Comparison of ENCODE assay signal across 10 mouse cellular contexts in genomic region chr15:89547321-89547720, GRCm38 (mm10). TPM values are rescaled to one million over a fixed set of nuclear protein-coding genes. Genes with fewer than 3 reads are reported as not detected.
DNase-seq lines count a peak whose midpoint lies in the region; ATAC-seq and TF ChIP-seq lines count a peak whose summit lies in the region.
"Had no signal": no experiment of that assay in that cellular context is flagged by ENCODE, and none has a peak within 500 bp of the region (broad histone marks: within the 10 kb centered on the region; RNA-seq: fewer than 3 reads in every experiment).

No protein-coding gene starts in this region.

- WGBS in heart, postnatal 0 days = 50% methylated on average over 8 of the region's 8 CpGs
- 44% methylated on average over 8 of the region's 8 CpGs for WGBS in embryonic facial prominence, embryonic 12.5 days
- WGBS in forebrain, embryonic 16.5 days = 51% methylated on average over 8 of the region's 8 CpGs
- WGBS in limb, embryonic 15.5 days = 70% methylated on average over 8 of the region's 8 CpGs

- TF ChIP-seq EP300 in heart, postnatal 0 days (IDR thresholded peaks at IDR 0.05; ENCODE audit: low read depth) = no peak

- no peak for TF ChIP-seq CTCF in heart, postnatal 0 days (IDR thresholded peaks at IDR 0.05; ENCODE audit: low read depth)

- peak overlapping the region; percentile 65 for H3K4me2 ChIP-seq in heart, postnatal 0 days (ENCODE audit: low read depth, low read length)
- H3K4me2 ChIP-seq in embryonic facial prominence, embryonic 12.5 days (replicated peaks) = peak overlapping the region; percentile 54
- peak overlapping the region; percentile 55 for H3K4me2 ChIP-seq in forebrain, embryonic 16.5 days (ENCODE audit: low read length)
- H3K4me2 ChIP-seq in limb, embryonic 15.5 days = peak overlapping the region; percentile 48

- DNase-seq in heart, postnatal 0 days (ENCODE audit: low spot score) = no peak
- no peak for DNase-seq in heart, adult 11 months
- DNase-seq in layer of hippocampus, adult 18-20 months (ENCODE audit: low spot score in 2 of 2) = no peak
- DNase-seq: lung, adult 18-20 months had no signal

- H3K9ac ChIP-seq in heart, postnatal 0 days (replicated peaks; ENCODE audit: low read depth, low read length) = peak overlapping the region; percentile 30; the same call in 1 of the 2 replicates
- H3K9ac ChIP-seq in embryonic facial prominence, embryonic 12.5 days = peak overlapping the region; percentile 12; the same call in 1 of the 2 replicates
- no peak overlapping the region for H3K9ac ChIP-seq in forebrain, embryonic 16.5 days (replicated peaks; ENCODE audit: low read depth, low read length)
- H3K9ac ChIP-seq in limb, embryonic 15.5 days = no peak overlapping the region

- H3K4me1 ChIP-seq in heart, postnatal 0 days (ENCODE audit: control insufficient read depth, insufficient read depth) = peaks cover 3% of the 10 kb centered on the region; the same call in 1 of the 2 replicates
- H3K4me1 ChIP-seq in embryonic facial prominence, embryonic 12.5 days = peaks cover 10% of the 10 kb centered on the region
- H3K4me1 ChIP-seq in forebrain, embryonic 16.5 days (replicated peaks; ENCODE audit: control insufficient read depth, insufficient read depth, low read length) = peaks cover 17% of the 10 kb centered on the region
- peaks cover 8% of the 10 kb centered on the region for H3K4me1 ChIP-seq in limb, embryonic 15.5 days

- no peak for ATAC-seq in heart, postnatal 0 days (ENCODE audit: insufficient read depth, low read depth)
- no peak for ATAC-seq in embryonic facial prominence, embryonic 12.5 days (ENCODE audit: insufficient number of reproducible peaks, insufficient read depth, low FRiP score, low TSS enrichment)
- 0 out of 2 replicates have a peak, but pooled peaks have one; percentile 1 for ATAC-seq in forebrain, embryonic 16.5 days
- no peak for ATAC-seq in limb, embryonic 15.5 days (ENCODE audit: insufficient number of reproducible peaks, low FRiP score, low TSS enrichment, low read depth)
- ATAC-seq in megakaryocyte, adult 5-6 weeks (ENCODE audit: poor library complexity, severe bottlenecking) = no peak

- peak overlapping the region; percentile 48; the same call in 1 of the 2 replicates for H3K4me3 ChIP-seq in heart, postnatal 0 days (ENCODE audit: low read depth, low read length)
- H3K4me3 ChIP-seq in embryonic facial prominence, embryonic 12.5 days = peak overlapping the region; percentile 27
- peak overlapping the region; percentile 39 for H3K4me3 ChIP-seq in forebrain, embryonic 16.5 days (replicated peaks; ENCODE audit: low read length)
- H3K4me3 ChIP-seq in limb, embryonic 15.5 days = peak overlapping the region; percentile 33

- H3K27ac ChIP-seq in heart, postnatal 0 days (ENCODE audit: low read depth) = no peak overlapping the region
- no peak overlapping the region for H3K27ac ChIP-seq in embryonic facial prominence, embryonic 12.5 days
- no peak overlapping the region for H3K27ac ChIP-seq in forebrain, embryonic 16.5 days (ENCODE audit: low read length)
- H3K27ac ChIP-seq in limb, embryonic 15.5 days = no peak overlapping the region

- H3K27me3 ChIP-seq in heart, postnatal 0 days (ENCODE audit: control insufficient read depth, insufficient read depth, low read length) = peaks cover 36% of the 10 kb centered on the region
- peaks cover 32% of the 10 kb centered on the region for H3K27me3 ChIP-seq in embryonic facial prominence, embryonic 12.5 days
- H3K27me3 ChIP-seq in forebrain, embryonic 16.5 days (replicated peaks; ENCODE audit: control insufficient read depth, insufficient read depth, low read length) = no peaks in the 10 kb centered on the region
- peaks cover 31% of the 10 kb centered on the region for H3K27me3 ChIP-seq in limb, embryonic 15.5 days

- no peaks in the 10 kb centered on the region for H3K9me3 ChIP-seq in heart, postnatal 0 days (replicated peaks; ENCODE audit: control insufficient read depth, low read length)
- no peaks in the 10 kb centered on the region for H3K9me3 ChIP-seq in embryonic facial prominence, embryonic 12.5 days
- no peaks in the 10 kb centered on the region for H3K9me3 ChIP-seq in forebrain, embryonic 16.5 days (ENCODE audit: control insufficient read depth, low read length)
- no peaks in the 10 kb centered on the region for H3K9me3 ChIP-seq in limb, embryonic 15.5 days

- H3K36me3 ChIP-seq in heart, postnatal 0 days (replicated peaks; ENCODE audit: control insufficient read depth, insufficient read depth, low read length) = peaks cover 17% of the 10 kb centered on the region; the same call in 1 of the 2 replicates
- H3K36me3 ChIP-seq in embryonic facial prominence, embryonic 12.5 days = peaks cover 46% of the 10 kb centered on the region
- H3K36me3 ChIP-seq in forebrain, embryonic 16.5 days (ENCODE audit: control insufficient read depth, insufficient read depth) = peaks cover 2% of the 10 kb centered on the region; the same call in 1 of the 2 replicates
- H3K36me3 ChIP-seq in limb, embryonic 15.5 days = peaks cover 38% of the 10 kb centered on the region
- H3K36me3 ChIP-seq: G1E had no signal

RNA-seq across cellular contexts. Expression of gene Acr, which starts 20.8 kb away (rescaled TPM):
- not detected in 2 replicates for total RNA-seq in heart, postnatal 0 days (2014; rRNA removed; ENCODE audit: low replicate concordance)
- polyA plus RNA-seq in heart, postnatal 0 days (2015; fragmentation: Nextera tagmentation; extraction: Ambion mirVana) = 0.23 TPM in 1 of 2 replicates, not detected in the other
- 0.23 and 0.41 TPM in 2 replicates for polyA plus RNA-seq in embryonic facial prominence, embryonic 12.5 days (2016; fragmentation: Nextera tagmentation; extraction: Ambion mirVana)
- polyA plus RNA-seq in forebrain, embryonic 16.5 days (2015; fragmentation: Nextera tagmentation; extraction: Ambion mirVana) = 0.92 and 2.3 TPM in 2 replicates
- polyA plus RNA-seq in limb, embryonic 15.5 days (2015; fragmentation: Nextera tagmentation; extraction: Ambion mirVana) = 0.22 TPM in 1 of 2 replicates, not detected in the other
- not detected in 2 replicates for total RNA-seq in megakaryocyte, adult 5-6 weeks (2015)
- not detected in 2 replicates for total RNA-seq in megakaryocyte, adult 5-6 weeks (2017)
- total RNA-seq in layer of hippocampus, adult 18-20 months (2021) = 1 to 10 TPM in 1 of 2 experiments, under 1 TPM in 1; 0.66 to 1.0 TPM
- total RNA-seq: G1E; hematopoietic stem cell, adult 5-6 weeks had no signal
- polyA plus RNA-seq: G1E had no signal

RNA-seq across cellular contexts. Expression of gene Rabl2, which starts 44.4 kb away (rescaled TPM):
- 9.6 and 12.7 TPM in 2 replicates for total RNA-seq in heart, postnatal 0 days (2014; rRNA removed; ENCODE audit: low replicate concordance)
- polyA plus RNA-seq in heart, postnatal 0 days (2015; fragmentation: Nextera tagmentation; extraction: Ambion mirVana) = 9.2 and 10.3 TPM in 2 replicates
- 51.4 and 52.0 TPM in 2 replicates for polyA plus RNA-seq in embryonic facial prominence, embryonic 12.5 days (2016; fragmentation: Nextera tagmentation; extraction: Ambion mirVana)
- polyA plus RNA-seq in forebrain, embryonic 16.5 days (2015; fragmentation: Nextera tagmentation; extraction: Ambion mirVana) = 53.6 and 64.4 TPM in 2 replicates
- 38.0 and 38.4 TPM in 2 replicates for polyA plus RNA-seq in limb, embryonic 15.5 days (2015; fragmentation: Nextera tagmentation; extraction: Ambion mirVana)
- total RNA-seq in megakaryocyte, adult 5-6 weeks (2015) = 2.7 and 5.0 TPM in 2 replicates
- total RNA-seq in megakaryocyte, adult 5-6 weeks (2017) = 1.1 and 1.6 TPM in 2 replicates
- total RNA-seq in layer of hippocampus, adult 18-20 months (2021) = 10 to 100 TPM; 25.9 to 28.6 TPM

RNA-seq across cellular contexts. Expression of gene Shank3, which starts 47.9 kb away (rescaled TPM):
- total RNA-seq in heart, postnatal 0 days (2014; rRNA removed; ENCODE audit: low replicate concordance) = 17.1 and 26.5 TPM in 2 replicates
- polyA plus RNA-seq in heart, postnatal 0 days (2015; fragmentation: Nextera tagmentation; extraction: Ambion mirVana) = 0.81 and 1.1 TPM in 2 replicates
- 3.0 and 4.7 TPM in 2 replicates for polyA plus RNA-seq in embryonic facial prominence, embryonic 12.5 days (2016; fragmentation: Nextera tagmentation; extraction: Ambion mirVana)
- 9.3 and 14.1 TPM in 2 replicates for polyA plus RNA-seq in forebrain, embryonic 16.5 days (2015; fragmentation: Nextera tagmentation; extraction: Ambion mirVana)
- 1.2 and 1.7 TPM in 2 replicates for polyA plus RNA-seq in limb, embryonic 15.5 days (2015; fragmentation: Nextera tagmentation; extraction: Ambion mirVana)
- 0.09 and 0.11 TPM in 2 replicates for total RNA-seq in megakaryocyte, adult 5-6 weeks (2015)
- not detected in 2 replicates for total RNA-seq in megakaryocyte, adult 5-6 weeks (2017)
- 100 to 1,000 TPM; 232 to 243 TPM for total RNA-seq in layer of hippocampus, adult 18-20 months (2021)

Comparison
In these comparisons a context has a peak if more than half of its experiments do, and no peak if none do; other contexts are left out.
1. H3K9ac ChIP-seq: peak in heart, postnatal 0 days (single experiment) and embryonic facial prominence, embryonic 12.5 days (single experiment); none in forebrain, embryonic 16.5 days (single experiment) and limb, embryonic 15.5 days (single experiment).
2. Peak in every context shown above with its lines, with median percentiles within 50 percentile points of each other: H3K4me2 ChIP-seq and H3K4me3 ChIP-seq.